ENCODE assay signal across 19 mouse cellular contexts in genomic region chr9:110699574-110699973, GRCm38 (mm10). TPM values are rescaled to one million over a fixed set of nuclear protein-coding genes. Genes with fewer than 3 reads are reported as not detected.
DNase-seq lines count a peak whose midpoint lies in the region; ATAC-seq and TF ChIP-seq lines count a peak whose summit lies in the region.
"Had no signal": no experiment of that assay in that cellular context is flagged by ENCODE, and none has a peak within 500 bp of the region (broad histone marks: within the 10 kb centered on the region; RNA-seq: fewer than 3 reads in every experiment).

No protein-coding gene starts in this region.

- H3K4me3 ChIP-seq in MEL (ENCODE audit: control insufficient read depth in 1 of 2, insufficient read depth in 1 of 2, low read depth in 2 of 2, low read length in 2 of 2): no peak overlapping the region
- H3K4me3 ChIP-seq in intestine, embryonic 15.5 days (replicated peaks): no peak overlapping the region
- H3K4me3 ChIP-seq in liver, embryonic 14.5 days (ENCODE audit: insufficient read depth in 1 of 2, low read depth in 2 of 2, low read length in 2 of 2): no peak overlapping the region
- H3K4me3 ChIP-seq in stomach, embryonic 14.5 days (ENCODE audit: low read depth, low read length): no peak overlapping the region
- H3K4me3 ChIP-seq: embryonic facial prominence, embryonic 12.5 days had no signal

- DNase-seq in MEL (ENCODE audit: low read depth, low spot score) (peak; percentile 27), adipocyte (ENCODE audit: low spot score) (no peak)
- DNase-seq in liver, embryonic 14.5 days (ENCODE audit: low read depth in 3 of 3, low spot score in 3 of 3): peak; percentile 37 to 59 (median 46)
- no peak for DNase-seq in ovary, postnatal 10 days (ENCODE audit: low spot score)
- no peak for DNase-seq in retina, embryonic 14.5 days (ENCODE audit: low spot score)
- DNase-seq in right cerebral cortex, adult 18-20 months: no peak
- DNase-seq: cerebellum, postnatal 10 days; forebrain, postnatal 0 days; heart, adult 18-20 months; heart, postnatal 36 days; lung, postnatal 10 days; midbrain, embryonic 14.5 days; thymus, postnatal 36 days had no signal

- no peaks in the 10 kb centered on the region for H3K79me2 ChIP-seq in MEL (ENCODE audit: control insufficient read depth, insufficient read depth, low read length, poor library complexity)

- no peak overlapping the region for H3K4me2 ChIP-seq in intestine, embryonic 15.5 days (replicated peaks)
- peak overlapping the region; percentile 37 for H3K4me2 ChIP-seq in liver, embryonic 14.5 days (ENCODE audit: low read depth)
- no peak overlapping the region for H3K4me2 ChIP-seq in stomach, embryonic 14.5 days (replicated peaks; ENCODE audit: low read depth, low read length)
- H3K4me2 ChIP-seq: embryonic facial prominence, embryonic 12.5 days; hindbrain, embryonic 14.5 days had no signal

- H3K27ac ChIP-seq in MEL (ENCODE audit: control insufficient read depth, low read depth, low read length): no peak overlapping the region
- no peak overlapping the region for H3K27ac ChIP-seq in intestine, embryonic 15.5 days
- H3K27ac ChIP-seq in liver, embryonic 14.5 days: peak overlapping the region; percentile 35; the same call in 1 of the 2 replicates
- no peak overlapping the region for H3K27ac ChIP-seq in stomach, embryonic 14.5 days (ENCODE audit: low read length)
- H3K27ac ChIP-seq: embryonic facial prominence, embryonic 12.5 days; hindbrain, embryonic 14.5 days had no signal

- no peaks in the 10 kb centered on the region for H3K27me3 ChIP-seq in MEL (ENCODE audit: control insufficient read depth in 1 of 2, insufficient read depth in 2 of 2, low read length in 2 of 2)
- no peaks in the 10 kb centered on the region for H3K27me3 ChIP-seq in intestine, embryonic 15.5 days (replicated peaks)
- no peaks in the 10 kb centered on the region for H3K27me3 ChIP-seq in liver, embryonic 14.5 days (ENCODE audit: control insufficient read depth, insufficient read depth, low read length)
- H3K27me3 ChIP-seq in stomach, embryonic 14.5 days (ENCODE audit: control insufficient read depth, insufficient read depth, low read length): no peaks in the 10 kb centered on the region
- H3K27me3 ChIP-seq: embryonic facial prominence, embryonic 12.5 days had no signal

- peak; percentile 14 to 29; a peak in 1 of 4 replicates for TF ChIP-seq EP300 in MEL (IDR thresholded peaks at IDR 0.05; ENCODE audit: low read depth in 1 of 2, low read length in 2 of 2)
- peak; percentile 63 for TF ChIP-seq EP300 in liver, embryonic 14.5 days (IDR thresholded peaks at IDR 0.05; ENCODE audit: low read depth)

- WGBS in intestine, embryonic 15.5 days: 65% methylated on average over 3 of the region's 3 CpGs
- 27% methylated on average over 3 of the region's 3 CpGs for WGBS in liver, embryonic 14.5 days (ENCODE audit: insufficient replicate concordance)
- WGBS in stomach, embryonic 14.5 days: 88% methylated on average over 3 of the region's 3 CpGs

- H3K36me3 ChIP-seq in MEL (ENCODE audit: control insufficient read depth in 1 of 2, insufficient read depth in 2 of 2, low read length in 2 of 2): 0 out of 4 replicates have a peak, but pooled peaks cover 0 to 2% of the 10 kb centered on the region in 2 experiments
- no peaks in the 10 kb centered on the region for H3K36me3 ChIP-seq in intestine, embryonic 15.5 days
- H3K36me3 ChIP-seq in liver, embryonic 14.5 days (replicated peaks; ENCODE audit: control insufficient read depth, insufficient read depth, low read depth): no peaks in the 10 kb centered on the region
- no peaks in the 10 kb centered on the region; the same call in 1 of the 2 replicates for H3K36me3 ChIP-seq in stomach, embryonic 14.5 days (ENCODE audit: control insufficient read depth, insufficient read depth, low read length)

- TF ChIP-seq CTCF in MEL (IDR thresholded peaks at IDR 0.05 in 2 of 3, conservative IDR thresholded peaks at IDR 0.05 in 1 of 3; ENCODE audit: control insufficient read depth in 1 of 3, insufficient read depth in 1 of 3, low read depth in 2 of 3, low read length in 3 of 3, poor library complexity in 1 of 3, severe bottlenecking in 1 of 3): no peak
- TF ChIP-seq CTCF in liver, embryonic 14.5 days (IDR thresholded peaks at IDR 0.05; ENCODE audit: low read depth): no peak

- TF ChIP-seq POLR2A in MEL (IDR thresholded peaks at IDR 0.05; ENCODE audit: control insufficient read depth in 1 of 2, insufficient read depth in 1 of 2, low read depth in 1 of 2, low read length in 2 of 2, poor library complexity in 1 of 2): no peak

- H3K9ac ChIP-seq in MEL (ENCODE audit: control insufficient read depth, low read depth, low read length, poor library complexity, severe bottlenecking): no peak overlapping the region
- no peak overlapping the region for H3K9ac ChIP-seq in intestine, embryonic 15.5 days
- H3K9ac ChIP-seq in liver, embryonic 14.5 days (replicated peaks): no peak overlapping the region
- no peak overlapping the region for H3K9ac ChIP-seq in stomach, embryonic 14.5 days (replicated peaks; ENCODE audit: low read depth, low read length)
- H3K9ac ChIP-seq: embryonic facial prominence, embryonic 12.5 days; forebrain, postnatal 0 days; hindbrain, embryonic 14.5 days had no signal

- H3K9me3 ChIP-seq in MEL (replicated peaks; ENCODE audit: insufficient read depth, low read length): no peaks in the 10 kb centered on the region
- H3K9me3 ChIP-seq in intestine, embryonic 15.5 days: no peaks in the 10 kb centered on the region
- no peaks in the 10 kb centered on the region for H3K9me3 ChIP-seq in liver, embryonic 14.5 days (ENCODE audit: control insufficient read depth, low read length)
- no peaks in the 10 kb centered on the region for H3K9me3 ChIP-seq in stomach, embryonic 14.5 days (ENCODE audit: control insufficient read depth, low read depth, low read length)
- H3K9me3 ChIP-seq: embryonic facial prominence, embryonic 12.5 days had no signal

- ATAC-seq in intestine, embryonic 15.5 days: peak; percentile 72
- peak; percentile 93 for ATAC-seq in liver, embryonic 14.5 days (ENCODE audit: insufficient read depth)
- peak; percentile 56; the same call in 1 of the 2 replicates for ATAC-seq in stomach, embryonic 14.5 days (ENCODE audit: insufficient number of reproducible peaks, insufficient read depth, low FRiP score, low read depth)
- ATAC-seq: forebrain, postnatal 0 days had no signal

- peaks cover 2 to 3% of the 10 kb centered on the region in 2 experiments; a peak in 2 of 4 replicates for H3K4me1 ChIP-seq in MEL (ENCODE audit: control insufficient read depth in 1 of 2, insufficient read depth in 2 of 2, low read length in 2 of 2)
- H3K4me1 ChIP-seq in intestine, embryonic 15.5 days (replicated peaks): peaks cover 22% of the 10 kb centered on the region
- peaks cover 7 to 18% of the 10 kb centered on the region in 2 experiments for H3K4me1 ChIP-seq in liver, embryonic 14.5 days (replicated peaks; ENCODE audit: control insufficient read depth in 2 of 2, insufficient read depth in 2 of 2, low read length in 1 of 2)
- no peaks in the 10 kb centered on the region for H3K4me1 ChIP-seq in stomach, embryonic 14.5 days (ENCODE audit: control insufficient read depth, insufficient read depth, low read length)
- H3K4me1 ChIP-seq: embryonic facial prominence, embryonic 12.5 days had no signal

- no peak for TF ChIP-seq RAD21 in MEL (IDR thresholded peaks at IDR 0.05; ENCODE audit: low read depth, low read length)

TF ChIP-seq in MEL, 35 proteins besides CTCF, POLR2A, EP300 and RAD21 (continues in another document):
- TF ChIP-seq UBTF (IDR thresholded peaks at IDR 0.05; ENCODE audit: borderline replicate concordance, insufficient read depth, low read depth, low read length): no peak
- no peak for TF ChIP-seq E2F4 (IDR thresholded peaks at IDR 0.05; ENCODE audit: borderline replicate concordance, low read depth, low read length)
- no peak for TF ChIP-seq NRF1 (IDR thresholded peaks at IDR 0.05; ENCODE audit: insufficient read depth, low read depth, low read length, poor library complexity, severe bottlenecking)

RNA-seq across cellular contexts. Expression of gene Myl3, which starts 42.1 kb away (rescaled TPM):
- not detected in 2 replicates for total RNA-seq in MEL (2012; rRNA removed)
- not detected for polyA plus RNA-seq in MEL (2012; ENCODE audit: insufficient read depth in 1 of 2, insufficient read length in 2 of 2, low read depth in 1 of 2, low replicate concordance in 2 of 2, missing spikeins in 1 of 2)
- polyA plus RNA-seq in intestine, embryonic 15.5 days (2015; fragmentation: Nextera tagmentation; extraction: Ambion mirVana): 0.53 and 0.58 TPM in 2 replicates
- 0.10 TPM in 1 of 2 replicates, not detected in the other for polyA plus RNA-seq in liver, embryonic 14.5 days (2012; rRNA removed)
- 0.18 TPM in 1 of 2 replicates, not detected in the other for polyA plus RNA-seq in liver, embryonic 14.5 days (2014; fragmentation: Nextera tagmentation; extraction: Ambion mirVana)
- 0.72 and 1.0 TPM in 2 replicates for polyA plus RNA-seq in stomach, embryonic 14.5 days (2014; fragmentation: Nextera tagmentation; extraction: Ambion mirVana)
- total RNA-seq: layer of hippocampus, postnatal 14 days; megakaryocyte, adult 5-6 weeks had no signal

RNA-seq across cellular contexts. Expression of gene Ccdc12, which starts 43.3 kb away (rescaled TPM):
- 122 and 129 TPM in 2 replicates for total RNA-seq in MEL (2012; rRNA removed)
- 100 to 1,000 TPM in 1 of 2 experiments, not detected in 1; 112 TPM for polyA plus RNA-seq in MEL (2012; ENCODE audit: insufficient read depth in 1 of 2, insufficient read length in 2 of 2, low read depth in 1 of 2, low replicate concordance in 2 of 2, missing spikeins in 1 of 2)
- 162 and 166 TPM in 2 replicates for polyA plus RNA-seq in intestine, embryonic 15.5 days (2015; fragmentation: Nextera tagmentation; extraction: Ambion mirVana)
- polyA plus RNA-seq in liver, embryonic 14.5 days (2012; rRNA removed): 42.3 and 64.5 TPM in 2 replicates
- polyA plus RNA-seq in liver, embryonic 14.5 days (2014; fragmentation: Nextera tagmentation; extraction: Ambion mirVana): 60.4 and 66.0 TPM in 2 replicates
- polyA plus RNA-seq in stomach, embryonic 14.5 days (2014; fragmentation: Nextera tagmentation; extraction: Ambion mirVana): 138 TPM in 2 replicates

RNA-seq across cellular contexts. Expression of gene Nbeal2, which starts 45.6 kb away (rescaled TPM):
- 7.0 and 9.3 TPM in 2 replicates for total RNA-seq in MEL (2012; rRNA removed)
- polyA plus RNA-seq in MEL (2012; ENCODE audit: insufficient read depth in 1 of 2, insufficient read length in 2 of 2, low read depth in 1 of 2, low replicate concordance in 2 of 2, missing spikeins in 1 of 2): 10 to 100 TPM in 1 of 2 experiments, not detected in 1; 17.2 TPM
- 3.6 and 4.9 TPM in 2 replicates for polyA plus RNA-seq in intestine, embryonic 15.5 days (2015; fragmentation: Nextera tagmentation; extraction: Ambion mirVana)
- 4.2 and 4.3 TPM in 2 replicates for polyA plus RNA-seq in liver, embryonic 14.5 days (2012; rRNA removed)
- 1.6 TPM in 2 replicates for polyA plus RNA-seq in liver, embryonic 14.5 days (2014; fragmentation: Nextera tagmentation; extraction: Ambion mirVana)
- polyA plus RNA-seq in stomach, embryonic 14.5 days (2014; fragmentation: Nextera tagmentation; extraction: Ambion mirVana): 4.3 and 4.5 TPM in 2 replicates

RNA-seq across cellular contexts. Expression of gene Pth1r, which starts 47.4 kb away (rescaled TPM):
- 0.15 and 0.33 TPM in 2 replicates for total RNA-seq in MEL (2012; rRNA removed)
- under 1 TPM in 1 of 2 experiments, not detected in 1; 0.77 TPM for polyA plus RNA-seq in MEL (2012; ENCODE audit: insufficient read depth in 1 of 2, insufficient read length in 2 of 2, low read depth in 1 of 2, low replicate concordance in 2 of 2, missing spikeins in 1 of 2)
- 21.6 and 23.6 TPM in 2 replicates for polyA plus RNA-seq in intestine, embryonic 15.5 days (2015; fragmentation: Nextera tagmentation; extraction: Ambion mirVana)
- polyA plus RNA-seq in liver, embryonic 14.5 days (2012; rRNA removed): 3.4 and 3.8 TPM in 2 replicates
- 2.0 and 2.4 TPM in 2 replicates for polyA plus RNA-seq in liver, embryonic 14.5 days (2014; fragmentation: Nextera tagmentation; extraction: Ambion mirVana)
- 19.0 and 19.8 TPM in 2 replicates for polyA plus RNA-seq in stomach, embryonic 14.5 days (2014; fragmentation: Nextera tagmentation; extraction: Ambion mirVana)
- total RNA-seq: megakaryocyte, adult 5-6 weeks had no signal

Comparison
In these comparisons a context has a peak if more than half of its experiments do, and no peak if none do; other contexts are left out.
1. DNase-seq: peak in MEL (single experiment) and liver, embryonic 14.5 days (3 of 3); none in adipocyte (single experiment), ovary, postnatal 10 days (single experiment), retina, embryonic 14.5 days (single experiment) and right cerebral cortex, adult 18-20 months (single experiment).
2. Peak in every context shown above with its lines, with median percentiles within 50 percentile points of each other: ATAC-seq.